Mouse (Mus musculus) midbrain, embryonic 15.5 days (tissue): ENCODE measurements around the gene Lilr4b. TPM values are rescaled to one million over a fixed set of nuclear protein-coding genes. Genes with fewer than 3 reads are reported as not detected.
"Not testable (repeated sequence)": the region's sequence is repeated elsewhere in the genome, so short reads cannot be mapped to it uniquely, and the experiment has no call there.

Source experiments
- ATAC-seq: fragments of 200-750 bp; cut with Nextera tagmentation; replicated peaks from 2 replicates; pipeline ENCODE4 v1.8.0; 2017; ENCODE audit warnings: moderate TSS enrichment
- H3K27ac ChIP-seq: fragments of 300-500 bp; sonication (generic); 2 replicates; pipeline ENCODE4 v1.5.1; 2015; ENCODE audit warnings: mild to moderate bottlenecking, inconsistent platforms
- H3K27me3 ChIP-seq: fragments of 300-500 bp; sonication (generic); replicated peaks from 2 replicates; pipeline ENCODE4 v1.6.1; 2015; ENCODE audit warnings: inconsistent platforms
- H3K36me3 ChIP-seq: fragments of 300-500 bp; sonication (generic); replicated peaks from 2 replicates; pipeline ENCODE4 v1.6.1; 2015; ENCODE audit warnings: inconsistent platforms
- H3K4me1 ChIP-seq: fragments of 300-500 bp; sonication (generic); 2 replicates; pipeline ENCODE4 v1.6.1; 2015; ENCODE audit warnings: inconsistent platforms
- H3K4me2 ChIP-seq: fragments of 300-500 bp; sonication (generic); 2 replicates; pipeline ENCODE4 v1.6.1; 2015; ENCODE audit warnings: inconsistent platforms, mild to moderate bottlenecking, moderate library complexity
- H3K4me3 ChIP-seq: fragments of 300-500 bp; sonication (generic); 2 replicates; pipeline ENCODE4 v1.5.1; 2015; ENCODE audit warnings: mild to moderate bottlenecking, inconsistent platforms
- H3K9ac ChIP-seq: fragments of 300-500 bp; sonication (generic); 2 replicates; pipeline ENCODE4 v1.6.1; 2015; ENCODE audit warnings: mild to moderate bottlenecking, inconsistent platforms
- H3K9me3 ChIP-seq: fragments of 300-500 bp; sonication (generic); 2 replicates; pipeline ENCODE4 v1.6.1; 2016; ENCODE audit warnings: inconsistent platforms
- WGBS: fragments of 180-500 bp; shearing (Covaris S2); methylation state at CpG from one replicate; pipeline ENCODE4 v1.1.7; 2015; ENCODE audit warnings: mixed read lengths; 5-methylcytosine and 5-hydroxymethylcytosine counted together
- polyA plus RNA-seq: library from polyadenylated mRNA; unstranded; fragments of >200 nt; fragmentation: Nextera tagmentation; extraction: Ambion mirVana; gene quantifications from 2 replicates; pipeline ENCODE4 v1.2.1, GENCODE M21; 2015

Lilr4b gene
- polyA plus RNA-seq = 0.30 and 0.57 TPM in 2 replicates

DNA sequence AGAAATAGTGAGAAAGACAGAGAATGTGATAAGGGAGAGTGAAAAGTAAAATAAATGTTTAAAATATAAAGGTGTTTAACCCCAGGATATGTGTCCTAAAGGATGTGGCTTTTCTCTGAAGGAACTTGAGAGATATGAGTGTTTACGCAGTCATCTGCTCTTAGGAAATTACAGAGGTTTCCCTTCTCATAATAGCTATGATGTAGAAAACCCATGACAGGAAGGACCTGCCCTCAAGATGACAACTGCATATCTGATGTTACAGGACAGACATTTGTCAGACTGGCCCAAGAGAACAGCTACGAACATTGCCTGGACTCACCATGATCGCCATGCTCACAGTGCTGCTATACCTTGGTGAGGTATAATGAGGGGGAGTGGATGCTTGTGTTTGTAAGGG is at the start of gene Lilr4b, which contains the start of gene Gm49339:
TSS of gene Lilr4b (plus strand) at position 236 of the 400 bp plus-strand sequence.
TSS of gene Gm49339 (plus strand) at position 216 of the 400 bp plus-strand sequence.
- 97% methylated on average over 1 of the region's 3 CpGs for WGBS
- ATAC-seq, H3K4me2 ChIP-seq, H3K4me3 ChIP-seq, H3K27me3 ChIP-seq, H3K9ac ChIP-seq, H3K9me3 ChIP-seq, H3K36me3 ChIP-seq, H3K27ac ChIP-seq, H3K4me1 ChIP-seq: not testable (repeated sequence)

GRCm38 (mm10) chr10:51432940-51433339 is 47.5 kb upstream of the Lilr4b start:
- Histone ChIP-seq H3K4me2 (no peak overlapping the region), H3K9ac (no peak overlapping the region), H3K4me3 (no peak overlapping the region), H3K36me3 (no peaks in the 10 kb centered on the region), H3K4me1 (no peaks in the 10 kb centered on the region), H3K27ac (no peak overlapping the region), H3K9me3 (no peaks in the 10 kb centered on the region), H3K27me3 (no peaks in the 10 kb centered on the region)
- ATAC-seq = no peak

DNA sequence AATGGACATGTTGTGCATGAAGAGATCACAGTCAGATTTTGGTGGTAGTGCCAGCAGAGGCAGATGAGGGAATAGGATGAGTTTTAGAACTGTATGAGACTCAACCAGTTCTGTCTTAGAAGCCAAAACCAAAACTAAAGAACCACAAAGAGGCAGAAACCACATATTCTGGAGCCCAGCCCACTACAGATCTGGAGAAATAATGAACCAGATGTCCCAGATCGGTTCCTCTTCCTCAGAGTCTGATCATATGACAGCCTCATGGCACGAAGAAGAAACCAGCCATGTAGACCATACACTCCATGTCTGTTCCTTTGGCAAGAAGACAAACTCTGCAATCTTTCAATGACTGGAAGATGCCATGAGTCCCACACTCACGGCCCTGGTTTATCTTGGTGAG is 44.7 kb upstream of the Lilr4b start:
- H3K36me3 ChIP-seq = no peaks in the 10 kb centered on the region
- H3K9me3 ChIP-seq = no peaks in the 10 kb centered on the region
- H3K27ac ChIP-seq = no peak overlapping the region
- no peak for ATAC-seq
- 78% methylated on average over 3 of the region's 3 CpGs for WGBS
- H3K27me3 ChIP-seq = no peaks in the 10 kb centered on the region
- no peak overlapping the region for H3K4me3 ChIP-seq
- no peaks in the 10 kb centered on the region for H3K4me1 ChIP-seq
- no peak overlapping the region for H3K4me2 ChIP-seq
- no peak overlapping the region for H3K9ac ChIP-seq

DNA sequence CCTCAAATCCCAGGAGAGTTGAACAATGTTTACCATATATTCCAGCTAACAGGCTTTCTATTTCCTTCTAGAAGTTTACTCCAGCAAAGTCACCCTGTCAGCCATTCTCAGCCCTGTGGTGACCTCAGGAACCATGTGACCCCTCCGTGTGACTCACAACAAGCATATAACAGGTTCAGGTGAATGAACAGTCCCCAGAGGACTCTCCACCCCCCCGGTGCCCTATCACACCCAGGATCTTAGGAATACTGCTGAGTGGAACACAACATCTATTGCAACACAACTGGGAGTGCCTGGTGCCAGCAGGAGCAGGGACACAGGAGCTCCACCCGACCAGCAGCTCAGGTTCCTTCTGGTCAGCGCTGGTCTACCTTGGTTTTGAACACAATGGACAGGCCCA is 28.8 kb upstream of the Lilr4b start:
- H3K4me2 ChIP-seq = no peak overlapping the region
- WGBS = 89% methylated on average over 4 of the region's 4 CpGs
- no peak overlapping the region for H3K4me3 ChIP-seq
- no peaks in the 10 kb centered on the region for H3K9me3 ChIP-seq
- no peak overlapping the region for H3K9ac ChIP-seq
- no peak for ATAC-seq
- H3K36me3 ChIP-seq = no peaks in the 10 kb centered on the region
- H3K27ac ChIP-seq = no peak overlapping the region
- H3K4me1 ChIP-seq = no peaks in the 10 kb centered on the region
- no peaks in the 10 kb centered on the region for H3K27me3 ChIP-seq

DNA sequence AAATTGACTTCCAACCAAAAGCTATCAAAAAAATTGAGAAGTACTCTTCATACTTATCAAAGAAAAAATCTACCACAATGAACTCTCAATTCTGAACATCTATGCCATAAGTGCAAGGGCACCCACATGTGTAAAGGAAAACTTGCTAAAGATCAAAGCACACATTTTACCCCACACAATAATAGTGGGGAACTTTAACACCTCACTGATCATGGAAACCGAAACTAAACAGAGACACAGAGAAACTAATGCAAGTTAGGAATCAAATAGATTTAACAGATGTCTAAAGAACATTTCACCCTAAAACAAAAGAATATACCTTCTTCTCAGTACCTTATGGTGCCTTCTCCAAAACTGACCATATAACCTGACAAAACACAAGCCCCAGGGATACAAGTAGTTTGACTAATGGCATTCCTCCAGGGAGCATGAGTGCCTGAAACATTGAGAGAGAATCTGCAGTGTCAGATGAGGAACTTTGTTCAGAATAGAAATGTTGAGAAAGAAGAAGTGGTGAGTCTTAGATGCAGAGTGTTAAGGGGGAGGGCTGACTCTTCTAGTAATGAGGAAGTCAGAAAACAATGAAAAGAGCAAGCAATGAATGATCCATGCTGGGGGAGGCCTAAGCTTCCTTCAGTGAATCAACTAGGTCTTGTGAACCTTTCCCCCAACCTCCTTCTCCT is 26.7 kb upstream of the Lilr4b start:
- Histone ChIP-seq H3K9ac (no peak overlapping the region), H3K36me3 (no peaks in the 10 kb centered on the region), H3K27ac (no peak overlapping the region), H3K4me3 (no peak overlapping the region), H3K9me3 (no peaks in the 10 kb centered on the region), H3K4me2 (no peak overlapping the region), H3K27me3 (no peaks in the 10 kb centered on the region), H3K4me1 (no peaks in the 10 kb centered on the region)
- 73% methylated on average over 1 of the region's 1 CpGs for WGBS
- ATAC-seq = no peak

- H3K9ac ChIP-seq = no peak overlapping the region
- WGBS = 77% methylated on average over 1 of the region's 1 CpGs
Observed at GRCm38 (mm10) chr10:51454365-51454764, 26.1 kb upstream of the Lilr4b start.

DNA sequence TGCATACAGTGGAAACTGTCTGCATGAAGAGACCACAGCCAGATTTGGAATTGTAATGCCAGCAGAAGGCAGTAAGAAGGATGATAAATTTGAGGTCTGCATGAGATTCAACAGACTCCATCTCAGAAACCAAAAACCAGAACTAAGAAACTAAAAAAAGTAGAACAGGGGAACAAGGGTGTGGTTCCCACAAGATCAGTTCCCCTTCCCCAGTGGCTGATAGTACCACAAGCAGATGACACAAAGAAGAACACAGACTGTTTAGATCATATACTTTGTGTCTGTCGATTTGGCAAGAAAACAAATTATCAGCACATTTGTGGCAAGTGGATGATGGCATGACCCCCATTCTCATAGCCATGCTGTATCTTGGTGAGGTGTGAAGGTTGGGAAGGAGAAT is 24.7 kb upstream of the Lilr4b start:
- no peak for ATAC-seq
- WGBS = 86% methylated on average over 1 of the region's 1 CpGs
- Histone ChIP-seq H3K9ac (no peak overlapping the region), H3K4me2 (no peak overlapping the region), H3K9me3 (no peaks in the 10 kb centered on the region), H3K27me3 (no peaks in the 10 kb centered on the region), H3K4me3 (no peak overlapping the region), H3K4me1 (no peaks in the 10 kb centered on the region), H3K36me3 (no peaks in the 10 kb centered on the region), H3K27ac (no peak overlapping the region)

More at GRCm38 (mm10) chr10:51454365-51454764, 26.1 kb upstream of the Lilr4b start:
- Histone ChIP-seq H3K27ac (no peak overlapping the region), H3K27me3 (no peaks in the 10 kb centered on the region), H3K4me2 (no peak overlapping the region), H3K4me3 (no peak overlapping the region), H3K4me1 (no peaks in the 10 kb centered on the region), H3K36me3 (no peaks in the 10 kb centered on the region), H3K9me3 (no peaks in the 10 kb centered on the region)
- ATAC-seq = no peak

DNA sequence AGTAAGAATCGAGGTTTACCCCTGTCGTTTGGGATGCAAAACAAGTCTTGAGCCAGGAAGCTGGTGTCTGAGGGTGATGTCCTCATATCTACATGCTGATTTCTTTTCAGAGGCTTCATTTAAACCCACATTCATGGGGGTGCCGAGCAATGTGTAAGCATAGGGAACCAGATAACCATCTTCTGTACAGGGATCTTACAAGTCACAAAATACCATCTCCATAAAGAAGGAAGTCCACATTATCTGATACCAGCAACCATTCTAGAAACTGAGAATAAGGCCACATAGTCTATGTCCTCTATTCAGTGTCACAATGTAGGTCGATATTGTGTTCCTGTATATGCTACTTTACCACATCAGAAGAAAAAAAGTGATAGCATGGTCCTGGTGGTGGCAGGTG is 24.1 kb upstream of the Lilr4b start:
- 85% methylated on average over 4 of the region's 4 CpGs for WGBS
- H3K9me3 ChIP-seq = no peaks in the 10 kb centered on the region
- no peak overlapping the region for H3K9ac ChIP-seq
- H3K4me1 ChIP-seq = no peaks in the 10 kb centered on the region
- no peaks in the 10 kb centered on the region for H3K27me3 ChIP-seq
- no peak overlapping the region for H3K27ac ChIP-seq
- no peak overlapping the region for H3K4me2 ChIP-seq
- ATAC-seq = no peak
- no peaks in the 10 kb centered on the region for H3K36me3 ChIP-seq
- no peak overlapping the region for H3K4me3 ChIP-seq

GRCm38 (mm10) chr10:51463800-51464199 is 16.6 kb upstream of the Lilr4b start:
- not testable (repeated sequence) for H3K4me1 ChIP-seq, H3K27me3 ChIP-seq, H3K9ac ChIP-seq, ATAC-seq, H3K27ac ChIP-seq, H3K4me2 ChIP-seq, H3K4me3 ChIP-seq, H3K9me3 ChIP-seq, H3K36me3 ChIP-seq
- WGBS = 24% methylated on average over 4 of the region's 4 CpGs

DNA sequence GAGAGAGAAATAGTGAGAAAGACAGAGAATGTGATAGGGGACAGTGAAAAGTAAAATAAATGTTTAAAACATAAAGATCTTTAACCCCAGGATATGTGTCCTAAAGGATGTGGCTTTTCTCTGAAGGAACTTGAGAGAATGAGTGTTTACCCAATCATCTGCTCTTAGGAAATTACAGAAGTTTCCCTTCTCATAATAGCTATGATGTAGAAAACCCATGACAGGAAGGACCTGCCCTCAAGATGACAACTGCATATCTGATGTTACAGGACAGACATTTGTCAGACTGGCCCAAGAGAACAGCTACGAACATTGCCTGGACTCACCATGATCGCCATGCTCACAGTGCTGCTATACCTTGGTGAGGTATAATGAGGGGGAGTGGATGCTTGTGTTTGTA is 10.3 kb downstream of the Lilr4b start, which contains the start of gene Lilrb4a:
TSS of gene Lilrb4a (plus strand) at position 266 of the 400 bp plus-strand sequence.
- not testable (repeated sequence) for H3K9me3 ChIP-seq, H3K4me1 ChIP-seq, H3K4me2 ChIP-seq, H3K27ac ChIP-seq, H3K36me3 ChIP-seq, ATAC-seq, H3K4me3 ChIP-seq, H3K9ac ChIP-seq, H3K27me3 ChIP-seq
- no CpG with 5 or more reads among the region's 2 CpGs for WGBS

- no peaks in the 10 kb centered on the region for H3K4me1 ChIP-seq
- no peaks in the 10 kb centered on the region for H3K9me3 ChIP-seq
- H3K27me3 ChIP-seq = no peaks in the 10 kb centered on the region
- no peak for ATAC-seq
- H3K4me2 ChIP-seq = no peak overlapping the region
- no peaks in the 10 kb centered on the region for H3K36me3 ChIP-seq
- no peak overlapping the region for H3K27ac ChIP-seq
- no peak overlapping the region for H3K9ac ChIP-seq
- no peak overlapping the region for H3K4me3 ChIP-seq
Observed at GRCm38 (mm10) chr10:51520021-51520420, 39.6 kb downstream of the Lilr4b start.

GRCm38 (mm10) chr10:51521453-51521852 is 41.0 kb downstream of the Lilr4b start:
- no peaks in the 10 kb centered on the region for H3K4me1 ChIP-seq
- no peak overlapping the region for H3K4me2 ChIP-seq
- no peaks in the 10 kb centered on the region for H3K9me3 ChIP-seq
- no peaks in the 10 kb centered on the region for H3K27me3 ChIP-seq
- H3K36me3 ChIP-seq = no peaks in the 10 kb centered on the region
- H3K27ac ChIP-seq = no peak overlapping the region
- ATAC-seq = no peak
- H3K4me3 ChIP-seq = no peak overlapping the region
- no peak overlapping the region for H3K9ac ChIP-seq

- H3K9me3 ChIP-seq = no peaks in the 10 kb centered on the region
- no peak for ATAC-seq
- no peaks in the 10 kb centered on the region for H3K36me3 ChIP-seq
- H3K27me3 ChIP-seq = no peaks in the 10 kb centered on the region
- no peaks in the 10 kb centered on the region for H3K4me1 ChIP-seq
- no peak overlapping the region for H3K4me2 ChIP-seq
- 66% methylated on average over 7 of the region's 7 CpGs for WGBS
- H3K9ac ChIP-seq = no peak overlapping the region
- no peak overlapping the region for H3K27ac ChIP-seq
- H3K4me3 ChIP-seq = no peak overlapping the region
Observed at GRCm38 (mm10) chr10:51526090-51526489, 45.7 kb downstream of the Lilr4b start.
